Mouse (Mus musculus) hematopoietic stem cell, adult 5-6 weeks (primary cell): ENCODE data around the gene Adad1. TPM values are rescaled to one million over a fixed set of nuclear protein-coding genes. Genes with fewer than 3 reads are reported as not detected.

ENCODE experiments used
- ATAC-seq, 2 experiments: fragments of 125-278 bp in 1 of 2; replicated peaks in 1 of 2; 2 replicates each; pipeline ENCODE4 v1.8.0; 2016 to 2017; ENCODE audit warnings: inconsistent platforms in 2 of 2, mild to moderate bottlenecking in 2 of 2, moderate number of reproducible peaks in 2 of 2, low read depth in 1 of 2, moderate TSS enrichment in 1 of 2; ENCODE audit not compliant: low FRiP score in 2 of 2, poor library complexity in 2 of 2, severe bottlenecking in 2 of 2, insufficient read depth in 1 of 2, low TSS enrichment in 1 of 2
- total RNA-seq: library from RNA; stranded (forward); fragments of 172-1452, 232-1000 nt; gene quantifications from 2 replicates; pipeline ENCODE4 v1.2.3, GENCODE M21; 2017

Adad1 gene
- not detected in 2 replicates for total RNA-seq

DNA sequence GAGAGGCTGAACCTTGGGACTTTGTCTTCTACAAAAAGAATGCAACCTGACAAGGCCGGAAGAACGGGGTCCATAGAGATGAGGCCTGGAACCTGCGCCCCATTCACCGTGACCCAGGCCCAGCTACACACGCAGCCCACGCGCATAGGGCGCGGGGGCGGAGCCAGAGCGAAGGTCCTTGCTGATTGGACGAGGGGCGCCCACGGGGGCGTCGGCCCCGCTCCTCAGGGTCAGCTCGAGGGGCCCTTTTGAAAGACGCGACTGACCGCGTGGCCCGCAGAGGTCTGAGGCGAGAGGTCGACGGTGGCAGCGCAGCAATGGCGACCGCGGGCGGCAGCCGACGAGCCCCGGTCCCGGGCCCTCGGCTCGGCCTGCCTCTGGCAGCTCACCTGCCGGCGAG, at the start of gene Adad1:
Gene Adad1 (plus strand): TSS at position 122 of the 400 bp plus-strand sequence.
- ATAC-seq, result no peak

DNA sequence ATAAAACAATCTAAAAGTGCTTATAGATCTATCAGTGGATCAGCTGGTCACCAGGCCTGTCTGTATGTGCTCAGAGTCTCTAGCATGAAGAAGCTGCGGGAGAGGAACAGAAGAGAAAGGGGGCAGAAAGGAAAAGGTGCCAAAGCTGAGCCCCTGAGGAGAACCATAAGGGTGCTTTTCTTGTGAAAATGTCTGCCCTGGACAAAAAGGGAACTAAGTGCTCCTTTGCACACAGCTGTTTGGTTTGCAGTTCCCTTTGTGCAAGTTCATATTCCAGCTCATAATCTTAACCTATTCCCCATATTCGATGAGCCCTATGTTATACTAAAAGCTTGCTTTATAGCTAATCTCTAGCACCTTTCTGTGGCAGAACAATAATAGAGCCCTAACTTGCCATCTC, 25.3 kb upstream of the Adad1 start:
- ATAC-seq, result no peak

DNA sequence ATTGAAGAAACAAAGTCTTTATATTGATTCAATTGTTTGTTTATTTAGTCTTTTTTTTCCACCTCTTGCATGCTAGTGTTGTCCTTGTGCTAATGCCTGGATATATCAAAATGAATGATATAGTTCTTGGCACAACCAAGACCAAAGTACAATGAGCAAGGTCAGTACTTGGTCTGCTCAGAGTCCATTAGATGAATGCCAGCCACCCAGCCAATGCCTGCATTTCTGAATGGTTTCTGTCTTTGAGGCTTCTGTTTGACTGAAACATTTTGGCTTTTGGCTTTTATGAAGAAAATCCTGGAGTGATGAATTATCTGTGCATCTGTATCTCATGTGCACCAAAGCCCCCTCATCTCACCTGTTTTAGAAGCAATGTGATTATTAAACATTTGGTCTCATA, 23.5 kb upstream of the Adad1 start:
- no peak for ATAC-seq

DNA sequence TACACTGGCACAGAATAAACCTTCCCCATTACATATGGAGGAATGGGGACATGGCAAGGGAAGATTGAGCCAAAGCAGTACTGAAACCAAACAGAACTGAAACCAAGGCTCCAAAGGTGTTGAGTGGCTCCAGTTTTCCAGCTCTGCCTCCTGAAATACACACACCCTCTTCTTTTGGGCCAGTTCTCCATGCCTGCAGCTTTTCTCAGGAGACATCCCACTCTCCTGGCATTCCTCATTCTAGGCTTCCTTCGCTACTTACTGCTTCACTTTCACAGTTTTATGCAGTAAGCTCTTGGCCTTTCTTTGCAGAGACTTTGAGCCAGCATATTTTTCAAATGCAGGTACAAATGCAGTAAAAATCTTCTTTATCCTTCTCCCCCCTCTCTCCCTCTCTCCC, 11.8 kb upstream of the Adad1 start:
- ATAC-seq, result no peak

DNA sequence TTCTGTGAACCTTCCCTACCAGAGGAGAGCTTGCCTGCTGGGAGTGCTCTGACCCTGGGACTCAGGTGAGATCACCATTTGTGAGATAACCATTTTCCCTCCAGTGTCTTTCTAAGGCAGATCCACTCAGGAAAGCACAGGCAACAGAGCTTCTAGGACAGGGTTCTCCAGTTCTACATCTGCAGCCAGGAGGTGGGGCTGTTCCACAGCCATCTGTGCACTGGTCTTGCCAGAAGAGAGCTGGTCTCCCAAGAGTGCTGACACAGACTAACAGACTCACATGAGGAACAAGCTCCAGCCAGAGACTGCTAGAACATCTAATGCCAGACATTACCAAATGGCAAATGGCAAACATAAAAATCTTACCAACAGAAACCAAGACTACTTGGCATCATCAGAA, 9.9 kb downstream of the Adad1 start:
- no peak for ATAC-seq

DNA sequence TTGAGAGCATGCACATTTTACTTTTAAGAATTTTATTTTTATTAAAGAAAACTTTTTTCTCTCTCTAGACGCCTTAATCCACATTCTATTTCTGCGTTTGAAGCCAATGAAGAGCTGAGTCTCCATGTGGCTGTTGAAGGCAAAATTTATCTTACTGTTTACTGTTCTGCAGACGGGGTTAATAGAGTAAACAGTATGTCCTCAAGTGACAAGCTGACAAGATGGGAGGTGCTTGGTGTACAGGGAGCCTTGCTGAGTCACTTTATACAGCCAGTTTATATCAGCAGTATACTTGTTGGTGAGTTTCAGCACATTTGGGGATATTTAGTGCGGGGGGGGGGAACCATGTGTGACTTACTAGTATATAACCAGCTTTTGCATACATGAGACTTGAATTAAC, 21.5 kb downstream of the Adad1 start:
- ATAC-seq, result no peak

DNA sequence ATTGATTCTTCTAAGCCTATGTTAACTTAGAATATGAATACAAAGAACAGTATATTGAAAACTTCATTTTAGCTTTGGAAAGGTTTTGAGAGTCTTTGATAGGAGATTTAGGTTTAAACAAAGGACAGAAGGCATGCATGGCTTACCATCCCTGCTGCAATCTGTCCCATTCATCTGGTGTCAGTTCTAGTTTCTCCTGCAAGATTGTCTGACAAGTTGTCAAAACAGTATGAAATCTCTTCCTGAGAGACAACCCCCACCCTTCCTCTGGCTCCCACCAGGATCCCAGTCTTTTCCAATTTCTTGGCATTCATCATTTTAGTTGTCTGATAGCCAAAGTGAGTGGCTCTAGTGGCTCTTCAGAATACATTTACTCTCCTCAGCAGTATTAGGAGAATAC, 27.4 kb downstream of the Adad1 start:
- ATAC-seq, result no peak

DNA sequence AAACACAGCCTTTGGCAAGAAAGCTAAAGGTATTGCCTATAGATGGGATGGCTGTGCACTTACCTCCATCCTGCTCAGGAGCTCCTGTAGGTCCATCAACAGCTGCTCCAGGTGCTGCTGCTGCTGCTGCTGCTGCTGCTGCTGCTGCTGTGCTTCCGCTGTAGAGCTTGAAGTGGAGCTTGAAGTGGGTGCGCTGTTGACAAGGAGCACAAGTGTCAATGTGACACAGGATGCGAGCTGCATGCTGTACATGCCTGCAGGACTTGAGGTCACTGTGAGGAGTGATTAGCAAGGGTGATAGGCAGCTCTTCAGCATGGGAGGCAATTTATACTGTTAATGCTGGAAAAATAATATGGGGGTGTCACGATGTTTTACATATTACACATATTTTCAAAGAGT, 62.3 kb downstream of the Adad1 start, which contains the start of gene Il2:
Gene Il2 (minus strand): TSS at position 305 of the 400 bp plus-strand sequence.
- ATAC-seq, result no peak

DNA sequence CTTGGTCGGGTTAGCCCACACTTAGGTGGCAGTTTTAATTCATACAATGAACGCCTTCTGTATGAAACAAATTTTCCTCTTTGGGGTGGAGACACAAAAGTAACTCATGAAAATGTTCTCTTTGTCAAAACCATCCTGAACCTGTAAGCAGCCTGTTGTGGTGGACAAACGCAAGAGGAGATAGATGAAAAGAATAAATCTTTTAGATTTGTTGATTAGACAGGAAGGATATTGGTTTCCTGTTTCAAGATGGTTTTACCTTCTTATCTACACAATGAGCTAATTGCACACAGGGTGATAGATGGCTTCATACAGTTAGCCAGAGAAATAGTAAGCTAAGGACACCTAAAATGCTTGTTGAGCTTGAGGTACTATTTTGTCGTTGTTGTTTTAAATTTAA, 62.8 kb downstream of the Adad1 start:
- peak in 1 of 2 experiments; percentile 7; a peak in 1 of 4 replicates for ATAC-seq

DNA sequence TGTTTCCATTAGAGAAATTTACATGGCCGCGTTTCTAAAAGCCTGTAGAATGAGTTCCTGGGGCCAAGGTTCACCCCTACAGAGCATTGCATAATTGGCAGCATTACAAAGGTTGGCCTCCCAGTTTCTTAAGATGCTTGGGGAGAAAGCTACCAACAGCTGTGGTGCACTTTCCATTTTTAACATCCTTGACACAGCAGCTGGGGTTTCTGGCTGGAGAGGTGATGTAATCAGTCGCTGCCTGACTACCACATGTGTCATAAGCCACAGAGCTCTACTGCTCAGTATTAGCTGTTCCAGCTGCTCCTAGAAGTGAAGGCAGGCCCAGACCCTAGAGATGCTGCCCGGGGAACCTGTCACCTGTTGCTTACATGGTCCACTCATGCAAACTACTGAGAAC, 64.9 kb downstream of the Adad1 start:
- ATAC-seq, result peak; percentile 22 to 42; a peak in 1 of 4 replicates

DNA sequence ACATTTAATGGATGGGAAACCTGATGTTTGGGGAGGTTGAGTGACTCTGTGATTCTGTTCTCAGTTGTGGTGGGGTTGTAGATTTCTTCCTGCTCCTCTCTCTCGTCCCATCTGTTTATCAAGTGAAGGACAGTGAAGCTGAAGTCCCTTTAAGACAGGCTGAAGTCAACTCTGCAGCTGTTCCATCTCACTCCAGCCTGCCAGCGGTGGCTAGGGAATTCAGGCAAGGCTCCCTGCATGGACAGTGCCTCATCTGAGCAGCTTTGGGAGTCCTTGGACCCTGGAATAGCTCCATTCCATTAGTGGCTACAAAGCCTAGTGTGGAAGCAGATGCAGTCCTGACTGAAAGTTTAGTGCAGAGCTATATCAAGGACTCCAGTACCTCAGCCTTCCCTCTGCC, 65.7 kb downstream of the Adad1 start:
- ATAC-seq, result no peak

DNA sequence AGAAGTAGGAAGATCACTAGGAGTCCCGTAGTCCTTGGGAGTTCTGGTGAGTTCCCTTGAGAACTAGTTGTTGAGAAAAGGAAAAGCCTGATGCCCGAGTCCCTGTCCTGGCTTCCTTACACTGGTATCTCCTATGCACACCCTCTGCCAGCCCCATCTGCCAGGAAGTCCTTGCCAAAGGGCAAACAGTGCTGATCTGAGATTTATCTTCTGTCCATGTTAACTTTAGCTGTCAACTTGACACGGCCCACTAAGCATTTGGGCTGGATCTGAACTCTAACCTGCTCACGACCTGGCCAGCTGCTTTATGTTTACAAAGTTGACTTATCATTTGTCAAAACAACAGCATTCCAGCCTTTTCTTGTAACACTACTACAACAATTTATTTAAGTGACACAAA, 73.9 kb downstream of the Adad1 start:
- ATAC-seq, result no peak

DNA sequence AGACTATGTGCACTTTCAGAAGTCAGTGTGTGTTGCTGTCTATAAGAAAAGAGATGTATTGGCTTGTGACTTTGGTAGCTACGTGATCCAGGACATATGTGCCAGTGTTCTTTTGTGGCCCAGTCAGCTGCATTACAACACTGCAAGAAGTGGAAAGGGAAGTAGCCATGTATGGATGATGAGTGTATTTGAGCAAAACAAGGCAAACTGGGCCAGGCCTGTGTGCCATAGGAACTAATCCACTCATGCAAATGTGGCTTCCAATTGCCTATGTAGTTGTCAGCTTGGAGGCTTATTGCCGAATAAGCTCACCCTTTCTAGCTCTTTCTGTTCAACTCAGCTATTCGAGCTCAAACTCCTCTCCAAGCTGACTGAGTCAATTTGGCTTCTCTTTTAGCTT, 75.9 kb downstream of the Adad1 start:
- no peak for ATAC-seq

DNA sequence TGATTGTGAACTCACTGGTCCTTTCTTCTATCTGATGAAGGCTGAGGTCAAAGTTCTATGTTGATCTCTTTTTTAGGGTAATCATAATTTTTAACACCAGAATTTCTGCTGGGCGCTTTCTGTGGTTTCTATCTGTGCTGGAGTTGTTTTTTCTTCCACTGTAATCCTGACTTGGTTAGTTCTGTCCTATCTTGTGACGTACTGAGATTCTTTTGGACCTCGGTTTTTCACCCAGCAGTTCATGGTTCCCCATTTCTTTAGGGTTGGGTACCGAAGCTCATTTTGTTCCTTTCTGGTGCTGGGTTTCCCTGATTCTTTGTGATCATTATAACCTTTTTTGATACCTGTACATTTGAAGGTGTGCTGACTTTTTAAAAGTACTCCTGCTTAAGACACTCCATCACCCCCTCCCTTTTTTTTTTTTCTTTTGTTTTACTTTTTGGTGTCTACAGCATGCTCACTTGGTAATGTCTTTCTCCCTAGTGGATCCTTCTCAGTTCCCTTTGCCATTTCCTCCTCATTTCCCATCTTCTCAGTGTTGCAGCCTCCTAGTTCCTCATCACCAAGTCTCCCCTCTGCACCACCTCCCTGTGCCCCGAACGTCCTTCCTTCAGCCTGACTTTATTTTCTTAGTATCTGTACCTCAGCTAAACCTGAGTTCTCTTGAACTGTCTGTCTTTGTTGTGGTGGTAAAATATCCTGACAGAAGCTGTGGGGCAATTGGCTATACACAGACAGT, 77.0 kb downstream of the Adad1 start:
- ATAC-seq, result no peak

DNA sequence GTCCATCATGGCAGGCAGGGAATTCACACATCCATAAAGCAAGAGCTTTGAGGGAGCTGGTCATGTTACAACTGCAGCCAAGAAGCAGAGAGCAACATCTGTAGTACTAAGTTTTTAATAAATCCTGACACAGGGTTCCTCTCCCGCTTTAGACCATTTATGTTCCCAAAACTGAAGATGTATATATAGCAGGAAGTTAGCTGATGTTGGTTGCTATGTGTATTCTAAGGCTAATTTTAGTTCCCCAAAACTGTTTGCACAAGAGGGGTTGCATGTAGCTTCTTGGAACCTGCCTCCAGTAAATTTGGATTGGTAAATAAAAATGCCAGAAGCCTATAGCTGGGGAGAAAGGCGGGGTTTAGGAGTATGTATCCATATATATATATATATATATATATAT, 78.5 kb downstream of the Adad1 start:
- no peak for ATAC-seq

DNA sequence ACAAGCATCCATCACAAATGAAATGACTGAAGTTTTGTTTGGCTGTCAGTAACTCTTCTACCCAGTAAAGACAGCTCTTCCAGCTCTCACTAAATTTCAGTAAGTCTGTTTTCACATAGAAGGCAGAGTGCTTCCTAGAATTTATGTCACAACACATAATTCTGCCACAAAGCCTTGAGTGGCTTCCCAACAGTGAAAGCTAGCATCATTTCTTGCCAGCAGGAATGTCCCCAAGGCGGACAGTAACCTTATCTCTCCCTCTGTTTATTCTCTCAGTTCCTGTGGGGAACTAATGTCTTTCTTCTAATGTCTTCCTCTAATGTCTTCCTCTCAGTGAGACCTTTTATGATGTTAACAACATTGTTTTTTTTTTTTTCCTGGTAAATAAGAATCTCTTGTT, 81.7 kb downstream of the Adad1 start:
- no peak for ATAC-seq

DNA sequence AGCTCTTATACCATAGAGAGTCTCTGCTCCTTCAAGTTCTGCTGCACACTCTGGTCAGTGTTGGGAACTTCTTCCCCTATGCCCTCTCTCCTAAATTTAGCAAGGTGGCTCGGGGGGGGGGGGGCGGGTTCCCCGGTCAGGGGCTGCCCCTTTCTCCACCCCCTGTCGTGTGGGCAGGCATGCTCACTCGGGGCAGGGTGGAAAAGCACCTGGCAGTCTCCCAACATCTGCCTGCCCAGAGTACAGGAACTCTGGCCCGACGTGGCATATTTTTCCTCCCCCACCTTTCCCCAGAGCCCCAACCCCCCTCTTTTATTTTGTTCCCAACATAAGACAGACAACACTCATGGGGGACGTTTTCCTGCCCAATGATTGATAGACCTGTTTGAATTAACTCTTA, 83.1 kb downstream of the Adad1 start:
- peak in 1 of 2 experiments; percentile 37; a peak in 1 of 4 replicates for ATAC-seq

DNA sequence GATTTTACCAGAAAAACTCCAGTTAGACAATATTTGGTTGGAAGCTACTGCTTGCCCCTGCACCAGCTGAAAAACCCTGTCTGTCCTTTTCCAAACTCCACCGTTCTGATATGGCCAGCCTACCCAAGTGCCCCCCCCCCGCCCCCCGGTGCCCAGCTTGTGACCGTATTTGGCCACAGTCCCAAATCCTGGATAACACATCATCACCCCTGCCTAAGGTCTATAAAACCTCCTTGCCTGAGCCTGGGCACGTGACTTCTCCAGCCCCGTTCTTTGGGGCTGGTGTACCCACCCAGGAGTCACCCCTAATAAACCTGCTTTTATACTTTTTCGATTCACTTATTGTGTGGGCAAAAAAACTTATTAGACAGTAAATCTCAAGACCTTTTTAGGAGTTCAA, 83.5 kb downstream of the Adad1 start:
- ATAC-seq, result no peak

DNA sequence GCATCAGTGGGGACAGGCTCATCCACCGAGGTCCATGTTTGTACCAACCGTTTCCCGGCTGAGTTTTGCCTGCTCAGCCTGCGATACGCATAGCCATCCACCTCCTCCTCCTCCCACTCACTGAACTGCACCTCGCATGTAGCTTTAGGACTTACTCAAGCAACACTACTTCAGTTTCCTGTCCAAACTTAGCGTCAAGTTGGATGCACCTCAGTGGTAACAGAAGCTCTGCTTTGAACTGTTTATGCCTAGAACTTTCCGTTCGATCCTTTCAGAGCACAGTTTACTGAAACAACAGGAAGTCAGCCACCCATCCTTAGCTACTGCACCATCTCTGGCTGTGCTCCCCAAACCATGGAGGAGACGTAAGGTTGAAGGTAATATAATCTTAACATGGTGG, 88.9 kb downstream of the Adad1 start:
- no peak for ATAC-seq
